ENCODE assay signal across 8 mouse cellular contexts in genomic region chr14:54685471-54685870, GRCm38 (mm10). TPM values are rescaled to one million over a fixed set of nuclear protein-coding genes. Genes with fewer than 3 reads are reported as not detected.
DNase-seq lines count a peak whose midpoint lies in the region; ATAC-seq and TF ChIP-seq lines count a peak whose summit lies in the region.

No protein-coding gene starts in this region.

- peak overlapping the region; percentile 95; the same call in 1 of the 2 replicates for H3K27ac ChIP-seq in kidney, postnatal 0 days
- no peak overlapping the region for H3K27ac ChIP-seq in embryonic facial prominence, embryonic 11.5 days (replicated peaks; ENCODE audit: low read depth, low read length)
- H3K27ac ChIP-seq in intestine, embryonic 15.5 days, result peak overlapping the region; percentile 97

- DNase-seq in kidney, postnatal 0 days (ENCODE audit: low spot score), result no peak
- DNase-seq in kidney, postnatal 10 days, result no peak
- DNase-seq in embryonic facial prominence, embryonic 11.5 days (ENCODE audit: low spot score), result no peak
- DNase-seq in right cerebral cortex, adult 18-20 months, result no peak
- no peak for DNase-seq in gastrocnemius, postnatal 4 days (ENCODE audit: low spot score in 2 of 2)
- no peak for DNase-seq in gastrocnemius, adult 8-10 months (ENCODE audit: low spot score in 2 of 2)

- H3K9ac ChIP-seq in kidney, postnatal 0 days (ENCODE audit: low read depth, low read length), result peak overlapping the region; percentile 92
- peak overlapping the region; percentile 97 for H3K9ac ChIP-seq in embryonic facial prominence, embryonic 11.5 days (replicated peaks; ENCODE audit: low read length)
- H3K9ac ChIP-seq in intestine, embryonic 15.5 days, result peak overlapping the region; percentile 96

- ATAC-seq in kidney, postnatal 0 days (replicated peaks; ENCODE audit: low FRiP score, low read depth), result no peak
- ATAC-seq in embryonic facial prominence, embryonic 11.5 days (replicated peaks; ENCODE audit: insufficient number of reproducible peaks, low FRiP score, low TSS enrichment, low read depth), result no peak; the same call in 1 of the 2 replicates
- no peak for ATAC-seq in intestine, embryonic 15.5 days

- peaks cover 80% of the 10 kb centered on the region for H3K79me2 ChIP-seq in myocyte (ENCODE audit: control insufficient read depth, insufficient read depth)

- H3ac ChIP-seq in myocyte (ENCODE audit: control insufficient read depth, insufficient read length), result peak overlapping the region; percentile 99

- no peak for TF ChIP-seq CTCF in kidney, postnatal 0 days (IDR thresholded peaks at IDR 0.05; ENCODE audit: low read depth)

- WGBS in kidney, postnatal 0 days, result 8% methylated on average over 8 of the region's 8 CpGs
- whole genome bisulfite sequencing in embryonic facial prominence, embryonic 11.5 days, result 18% methylated on average over 8 of the region's 8 CpGs
- WGBS in intestine, embryonic 15.5 days, result 8% methylated on average over 8 of the region's 8 CpGs

- peak overlapping the region; percentile 82 for H3K4me2 ChIP-seq in kidney, postnatal 0 days (ENCODE audit: low read length)
- H3K4me2 ChIP-seq in embryonic facial prominence, embryonic 11.5 days (ENCODE audit: low read depth, low read length), result peak overlapping the region; percentile 75
- peak overlapping the region; percentile 72 for H3K4me2 ChIP-seq in intestine, embryonic 15.5 days (replicated peaks)
- H3K4me2 ChIP-seq in myocyte (ENCODE audit: low read depth), result peak overlapping the region; percentile 76

- H3K9me3 ChIP-seq in kidney, postnatal 0 days (replicated peaks; ENCODE audit: low read length), result no peaks in the 10 kb centered on the region
- H3K9me3 ChIP-seq in embryonic facial prominence, embryonic 11.5 days (replicated peaks; ENCODE audit: control insufficient read depth, low read length), result no peaks in the 10 kb centered on the region
- H3K9me3 ChIP-seq in intestine, embryonic 15.5 days, result no peaks in the 10 kb centered on the region

- TF ChIP-seq POLR2A in myocyte (IDR thresholded peaks at IDR 0.05; ENCODE audit: insufficient read length, low read depth), result no peak

- H3K4me3 ChIP-seq in kidney, postnatal 0 days (replicated peaks; ENCODE audit: low read depth, low read length), result peak overlapping the region; percentile 86
- peak overlapping the region; percentile 84 for H3K4me3 ChIP-seq in embryonic facial prominence, embryonic 11.5 days (ENCODE audit: low read depth, low read length)
- H3K4me3 ChIP-seq in intestine, embryonic 15.5 days (replicated peaks), result peak overlapping the region; percentile 82
- H3K4me3 ChIP-seq in myocyte, result peak overlapping the region; percentile 95

- H3K36me3 ChIP-seq in kidney, postnatal 0 days (ENCODE audit: insufficient read depth, low read length), result peaks cover 8% of the 10 kb centered on the region
- peaks cover 4% of the 10 kb centered on the region for H3K36me3 ChIP-seq in embryonic facial prominence, embryonic 11.5 days (replicated peaks; ENCODE audit: control insufficient read depth, insufficient read depth, low read depth, low read length)
- H3K36me3 ChIP-seq in intestine, embryonic 15.5 days, result 0 out of 2 replicates have a peak, but pooled peaks cover 4% of the 10 kb centered on the region
- H3K36me3 ChIP-seq in myocyte (ENCODE audit: control insufficient read depth, insufficient read depth), result peaks cover 14% of the 10 kb centered on the region

- no peaks in the 10 kb centered on the region for H3K27me3 ChIP-seq in kidney, postnatal 0 days (ENCODE audit: insufficient read depth, low read length)
- H3K27me3 ChIP-seq in embryonic facial prominence, embryonic 11.5 days (ENCODE audit: control insufficient read depth, insufficient read depth, low read length), result no peaks in the 10 kb centered on the region
- no peaks in the 10 kb centered on the region for H3K27me3 ChIP-seq in intestine, embryonic 15.5 days (replicated peaks)
- H3K27me3 ChIP-seq in myocyte (ENCODE audit: control insufficient read depth, insufficient read depth, insufficient read length), result no peaks in the 10 kb centered on the region

- H3K4me1 ChIP-seq in kidney, postnatal 0 days (replicated peaks; ENCODE audit: insufficient read depth, low read length), result peaks cover 4% of the 10 kb centered on the region; the same call in 1 of the 2 replicates
- no peaks in the 10 kb centered on the region for H3K4me1 ChIP-seq in embryonic facial prominence, embryonic 11.5 days (ENCODE audit: control insufficient read depth, insufficient read depth, low read length)
- peaks cover 9% of the 10 kb centered on the region; the same call in 1 of the 2 replicates for H3K4me1 ChIP-seq in intestine, embryonic 15.5 days (replicated peaks)

TF ChIP-seq in myocyte, 11 proteins besides CTCF, POLR2A, EP300 and RAD21:
- TF ChIP-seq TCF3 (IDR thresholded peaks at IDR 0.05; ENCODE audit: insufficient read length, low read depth) (no peak), CEBPB (IDR thresholded peaks at IDR 0.05; ENCODE audit: insufficient read depth, poor library complexity, severe bottlenecking) (no peak), MAX (IDR thresholded peaks at IDR 0.05; ENCODE audit: low read depth) (no peak), POLR2AphosphoS2 (IDR thresholded peaks at IDR 0.05; ENCODE audit: insufficient read length, low read depth) (no peak)

RNA-seq across cellular contexts. Expression of gene 1700123O20Rik, which starts 0.5 kb away (rescaled TPM):
- polyA plus RNA-seq in kidney, postnatal 0 days (2015; fragmentation: Nextera tagmentation; extraction: Ambion mirVana), result 102 TPM in 2 replicates
- polyA plus RNA-seq in embryonic facial prominence, embryonic 11.5 days (2014; fragmentation: Nextera tagmentation; extraction: Ambion mirVana), result 109 and 110 TPM in 2 replicates
- 83.7 and 84.8 TPM in 2 replicates for polyA plus RNA-seq in intestine, embryonic 15.5 days (2015; fragmentation: Nextera tagmentation; extraction: Ambion mirVana)
- polyA plus RNA-seq in myocyte (2012; fragmentation: generic; extraction: Trizol), result 36.3 TPM
- 10 to 100 TPM; 25.4 to 27.1 TPM for total RNA-seq in gastrocnemius, postnatal 4 days (2021)
- total RNA-seq in gastrocnemius, adult 8-10 months (2022), result 1 to 10 TPM; 7.1 to 9.4 (median 8.0) TPM

RNA-seq across cellular contexts. Expression of gene Acin1, which starts 1.3 kb away (rescaled TPM):
- polyA plus RNA-seq in kidney, postnatal 0 days (2015; fragmentation: Nextera tagmentation; extraction: Ambion mirVana), result 86.7 and 90.1 TPM in 2 replicates
- 122 and 141 TPM in 2 replicates for polyA plus RNA-seq in embryonic facial prominence, embryonic 11.5 days (2014; fragmentation: Nextera tagmentation; extraction: Ambion mirVana)
- 105 and 107 TPM in 2 replicates for polyA plus RNA-seq in intestine, embryonic 15.5 days (2015; fragmentation: Nextera tagmentation; extraction: Ambion mirVana)
- polyA plus RNA-seq in myocyte (2012; fragmentation: generic; extraction: Trizol), result 77.3 TPM
- 100 to 1,000 TPM; 134 to 165 TPM for total RNA-seq in gastrocnemius, postnatal 4 days (2021)
- total RNA-seq in gastrocnemius, adult 8-10 months (2022), result 10 to 100 TPM; 46.2 to 72.1 (median 55.9) TPM

RNA-seq across cellular contexts. Expression of gene Gm29776, which starts 13.2 kb away (rescaled TPM):
- 0.07 TPM in 1 of 2 replicates, not detected in the other for polyA plus RNA-seq in kidney, postnatal 0 days (2015; fragmentation: Nextera tagmentation; extraction: Ambion mirVana)
- polyA plus RNA-seq in embryonic facial prominence, embryonic 11.5 days (2014; fragmentation: Nextera tagmentation; extraction: Ambion mirVana), result 0.11 and 0.17 TPM in 2 replicates
- polyA plus RNA-seq in intestine, embryonic 15.5 days (2015; fragmentation: Nextera tagmentation; extraction: Ambion mirVana), result 0.11 and 0.15 TPM in 2 replicates
- 0.04 TPM for polyA plus RNA-seq in myocyte (2012; fragmentation: generic; extraction: Trizol)
- total RNA-seq in gastrocnemius, postnatal 4 days (2021), result under 1 TPM in 1 of 2 experiments, not detected in 1; 0.16 TPM
- total RNA-seq in gastrocnemius, adult 8-10 months (2022), result not detected

RNA-seq across cellular contexts. Expression of gene Cebpe, which starts 26.5 kb away (rescaled TPM):
- not detected in 2 replicates for polyA plus RNA-seq in kidney, postnatal 0 days (2015; fragmentation: Nextera tagmentation; extraction: Ambion mirVana)
- 0.17 TPM in 2 replicates for polyA plus RNA-seq in embryonic facial prominence, embryonic 11.5 days (2014; fragmentation: Nextera tagmentation; extraction: Ambion mirVana)
- 0.19 and 0.21 TPM in 2 replicates for polyA plus RNA-seq in intestine, embryonic 15.5 days (2015; fragmentation: Nextera tagmentation; extraction: Ambion mirVana)
- polyA plus RNA-seq in myocyte (2012; fragmentation: generic; extraction: Trizol), result not detected
- total RNA-seq in gastrocnemius, postnatal 4 days (2021), result not detected
- total RNA-seq in gastrocnemius, adult 8-10 months (2022), result not detected

RNA-seq across cellular contexts. Expression of gene Cdh24, which starts 44.3 kb away (rescaled TPM):
- 1.4 and 1.6 TPM in 2 replicates for polyA plus RNA-seq in kidney, postnatal 0 days (2015; fragmentation: Nextera tagmentation; extraction: Ambion mirVana)
- polyA plus RNA-seq in embryonic facial prominence, embryonic 11.5 days (2014; fragmentation: Nextera tagmentation; extraction: Ambion mirVana), result 6.2 and 6.3 TPM in 2 replicates
- 2.8 and 3.0 TPM in 2 replicates for polyA plus RNA-seq in intestine, embryonic 15.5 days (2015; fragmentation: Nextera tagmentation; extraction: Ambion mirVana)
- 4.3 TPM for polyA plus RNA-seq in myocyte (2012; fragmentation: generic; extraction: Trizol)
- total RNA-seq in gastrocnemius, postnatal 4 days (2021), result 1 to 10 TPM; 3.2 to 3.5 TPM
- under 1 TPM in 2 of 4 experiments, not detected in 2; 0.08 to 0.12 TPM for total RNA-seq in gastrocnemius, adult 8-10 months (2022)
